Mouse (Mus musculus): Measurements from ENCODE around the gene Metrn. TPM values are rescaled to one million over a fixed set of nuclear protein-coding genes. Genes with fewer than 3 reads are reported as not detected.

The Metrn gene
- total and polyA plus RNA-seq, 2 experiments from 2014 or later: 102 to 500 TPM

GRCm38 (mm10) chr17:25831451-25832281 is 34.7 kb upstream of the Metrn start:
- peak overlapping the region; percentile 98 for H3K27ac ChIP-seq
- no peak for TF ChIP-seq CTCF (IDR thresholded peaks at IDR 0.05; ENCODE audit: low read depth)
- no peak for DNase-seq (ENCODE audit: low spot score)
- H3K4me1 ChIP-seq (ENCODE audit: insufficient read depth, low read length): peaks cover 49% of the 10 kb centered on the region
- peaks cover 22% of the 10 kb centered on the region; the same call in 1 of the 2 replicates for H3K36me3 ChIP-seq (ENCODE audit: insufficient read depth, low read length)
- H3K9ac ChIP-seq (replicated peaks; ENCODE audit: low read length): peak overlapping the region; percentile 75
- no peak for ATAC-seq
- peak overlapping the region; percentile 80 for H3K4me2 ChIP-seq (ENCODE audit: low read depth, low read length)
- H3K4me3 ChIP-seq (ENCODE audit: low read length): peak overlapping the region; percentile 66
- no peaks in the 10 kb centered on the region for H3K9me3 ChIP-seq (ENCODE audit: low read length)
- WGBS: 58% methylated on average over 21 of the region's 21 CpGs
- no peaks in the 10 kb centered on the region for H3K27me3 ChIP-seq (ENCODE audit: insufficient read depth, low read length)

- WGBS: 86% methylated on average over 14 of the region's 14 CpGs
- TF ChIP-seq CTCF (IDR thresholded peaks at IDR 0.05; ENCODE audit: low read depth): no peak
- H3K4me3 ChIP-seq (ENCODE audit: low read length): no peak overlapping the region
These were observed 34.0 kb upstream of the Metrn start for GRCm38 (mm10) chr17:25830806-25831431.

DNA sequence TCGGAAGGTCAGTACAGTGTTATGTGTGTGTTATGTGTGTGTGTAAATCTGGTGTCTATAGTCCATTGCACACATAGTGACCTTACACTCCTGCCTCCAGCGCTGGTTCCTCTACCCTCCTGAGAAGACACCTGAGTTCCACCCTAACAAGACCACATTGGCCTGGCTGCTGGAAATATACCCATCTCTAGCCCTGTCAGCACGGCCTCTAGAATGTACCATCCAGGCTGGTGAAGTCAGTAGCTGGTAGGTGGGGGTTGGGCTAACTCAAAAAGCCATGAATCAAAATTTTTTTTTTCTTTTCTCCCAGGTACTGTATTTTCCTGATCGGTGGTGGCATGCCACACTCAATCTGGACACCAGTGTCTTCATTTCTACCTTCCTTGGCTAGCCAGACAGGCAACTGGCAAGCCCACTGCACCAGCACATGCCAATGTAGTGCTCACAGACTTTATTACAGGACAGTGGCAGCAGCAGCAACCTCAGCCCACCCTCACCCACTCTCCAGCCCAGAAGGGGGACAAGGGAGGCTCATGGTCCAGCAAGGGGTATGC is 33.3 kb upstream of the Metrn start:
- no peak overlapping the region for H3K9ac ChIP-seq (replicated peaks; ENCODE audit: low read length)
- TF ChIP-seq CTCF (IDR thresholded peaks at IDR 0.05; ENCODE audit: low read depth): no peak

More at GRCm38 (mm10) chr17:25830806-25831431, 34.0 kb upstream of the Metrn start:
- no peak for DNase-seq (ENCODE audit: low spot score)
- Histone ChIP-seq H3K9ac (replicated peaks; ENCODE audit: low read length) (no peak overlapping the region), H3K36me3 (ENCODE audit: insufficient read depth, low read length) (peaks cover 25% of the 10 kb centered on the region; the same call in 1 of the 2 replicates), H3K27ac (no peak overlapping the region), H3K9me3 (ENCODE audit: low read length) (no peaks in the 10 kb centered on the region), H3K4me1 (ENCODE audit: insufficient read depth, low read length) (peaks cover 41% of the 10 kb centered on the region), H3K4me2 (ENCODE audit: low read depth, low read length) (peak overlapping the region; percentile 80; the same call in 1 of the 2 replicates), H3K27me3 (ENCODE audit: insufficient read depth, low read length) (no peaks in the 10 kb centered on the region)
- ATAC-seq: no peak

GRCm38 (mm10) chr17:25829558-25830017 is 32.7 kb upstream of the Metrn start:
- Histone ChIP-seq H3K36me3 (ENCODE audit: insufficient read depth, low read length) (peaks cover 25% of the 10 kb centered on the region; the same call in 1 of the 2 replicates), H3K27ac (peak overlapping the region; percentile 96), H3K27me3 (ENCODE audit: insufficient read depth, low read length) (no peaks in the 10 kb centered on the region), H3K9ac (replicated peaks; ENCODE audit: low read length) (peak overlapping the region; percentile 80), H3K9me3 (ENCODE audit: low read length) (no peaks in the 10 kb centered on the region), H3K4me3 (ENCODE audit: low read length) (peak overlapping the region; percentile 46), H3K4me2 (ENCODE audit: low read depth, low read length) (peak overlapping the region; percentile 80), H3K4me1 (ENCODE audit: insufficient read depth, low read length) (peaks cover 34% of the 10 kb centered on the region)
- TF ChIP-seq CTCF (IDR thresholded peaks at IDR 0.05; ENCODE audit: low read depth): no peak
- 34% methylated on average over 8 of the region's 8 CpGs for WGBS
- ATAC-seq (no peak), DNase-seq (ENCODE audit: low spot score) (no peak)

More for the DNA sequence above, 33.3 kb upstream of the Metrn start:
- Histone ChIP-seq H3K4me3 (ENCODE audit: low read length) (peak overlapping the region; percentile 46; the same call in 1 of the 2 replicates), H3K4me2 (ENCODE audit: low read depth, low read length) (peak overlapping the region; percentile 80; the same call in 1 of the 2 replicates), H3K9me3 (ENCODE audit: low read length) (no peaks in the 10 kb centered on the region), H3K27me3 (ENCODE audit: insufficient read depth, low read length) (no peaks in the 10 kb centered on the region), H3K36me3 (ENCODE audit: insufficient read depth, low read length) (peaks cover 25% of the 10 kb centered on the region; the same call in 1 of the 2 replicates), H3K27ac (no peak overlapping the region), H3K4me1 (ENCODE audit: insufficient read depth, low read length) (peaks cover 35% of the 10 kb centered on the region)
- no peak for ATAC-seq
- no peak for DNase-seq (ENCODE audit: low spot score)
- 84% methylated on average over 4 of the region's 4 CpGs for WGBS

- Histone ChIP-seq H3K27me3 (ENCODE audit: insufficient read depth, low read length) (no peaks in the 10 kb centered on the region), H3K4me3 (ENCODE audit: low read length) (peak within 1 kb of the TSS; percentile 46), H3K9me3 (ENCODE audit: low read length) (no peaks in the 10 kb centered on the region), H3K4me2 (ENCODE audit: low read depth, low read length) (peak within 1 kb of the TSS; percentile 80), H3K27ac (peak within 1 kb of the TSS; percentile 96), H3K4me1 (ENCODE audit: insufficient read depth, low read length) (peaks cover 34% of the 10 kb centered on the region), H3K9ac (replicated peaks; ENCODE audit: low read length) (peak within 1 kb of the TSS; percentile 80), H3K36me3 (ENCODE audit: insufficient read depth, low read length) (peaks cover 25% of the 10 kb centered on the region; the same call in 1 of the 2 replicates)
- WGBS: under 1% methylated on average over 32 of the region's 32 CpGs
- TF ChIP-seq CTCF (IDR thresholded peaks at IDR 0.05; ENCODE audit: low read depth): peak; percentile 72
- DNase-seq (ENCODE audit: low spot score): peak; percentile 94
- peak; percentile 67 for ATAC-seq
These were observed 32.0 kb upstream of the Metrn start, which contains the start of gene Jmjd8 for GRCm38 (mm10) chr17:25828712-25829557. TSS of gene Jmjd8 (plus strand) at chr17:25828867.

GRCm38 (mm10) chr17:25828223-25828594 is 31.3 kb upstream of the Metrn start:
- Histone ChIP-seq H3K4me2 (ENCODE audit: low read depth, low read length) (peak overlapping the region; percentile 80), H3K4me1 (ENCODE audit: insufficient read depth, low read length) (peaks cover 35% of the 10 kb centered on the region), H3K36me3 (ENCODE audit: insufficient read depth, low read length) (peaks cover 25% of the 10 kb centered on the region; the same call in 1 of the 2 replicates), H3K9ac (replicated peaks; ENCODE audit: low read length) (peak overlapping the region; percentile 80), H3K4me3 (ENCODE audit: low read length) (peak overlapping the region; percentile 46), H3K27me3 (ENCODE audit: insufficient read depth, low read length) (no peaks in the 10 kb centered on the region), H3K9me3 (ENCODE audit: low read length) (no peaks in the 10 kb centered on the region), H3K27ac (peak overlapping the region; percentile 96)
- TF ChIP-seq CTCF (IDR thresholded peaks at IDR 0.05; ENCODE audit: low read depth): no peak
- no peak for DNase-seq (ENCODE audit: low spot score)
- 75% methylated on average over 8 of the region's 8 CpGs for WGBS
- no peak for ATAC-seq
